Mouse (Mus musculus): ENCODE data around the gene Nlrp3. TPM values are rescaled to one million over a fixed set of nuclear protein-coding genes. Genes with fewer than 3 reads are reported as not detected.

The Nlrp3 gene
- 0.93 TPM for polyA plus RNA-seq (2014; fragmentation: Illumina TruSeq; extraction: RNeasy Lipid Tissue Mini Kit (QIAGEN cat#74804); ENCODE audit: insufficient read depth, low read depth, low replicate concordance)

GRCm38 (mm10) chr11:59541324-59541723 lies at the start of gene Nlrp3:
Gene Nlrp3, plus strand, starts transcription at chr11:59541568.

DNA sequence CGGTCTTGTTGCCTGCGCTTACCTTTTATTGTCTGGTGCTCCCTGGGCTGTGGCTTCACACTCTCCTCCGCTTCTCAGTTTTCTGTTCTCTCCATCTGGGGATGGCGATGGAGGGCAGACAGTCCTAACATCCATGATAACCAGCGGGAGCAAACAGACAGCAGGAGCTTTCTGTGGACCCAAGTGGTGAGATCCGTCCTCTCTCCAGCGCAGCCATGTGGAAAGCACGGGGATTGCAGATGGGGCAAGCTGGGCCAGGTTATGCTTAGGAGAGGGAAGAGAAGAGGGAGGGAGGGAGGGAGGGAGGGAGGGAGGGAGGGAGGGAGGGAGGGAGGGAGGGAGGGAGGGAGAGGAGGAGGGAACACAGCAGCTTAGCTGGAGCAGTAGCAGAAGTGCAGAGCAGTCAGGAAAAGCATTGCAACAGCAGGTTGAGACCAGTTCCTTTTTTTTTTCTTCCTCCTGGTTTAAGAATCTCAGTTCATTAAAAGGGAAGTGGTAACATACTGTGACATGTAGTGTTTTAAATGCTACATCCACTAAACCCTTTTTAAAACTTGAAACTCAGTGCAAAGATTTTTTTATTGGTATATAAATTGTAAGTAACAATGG lies 14.8 kb upstream of the Nlrp3 start, which contains the start of gene Zkscan17:
Gene Zkscan17, minus strand, starts transcription at position 280 of the 609 bp plus-strand sequence.

GRCm38 (mm10) chr11:59576135-59576534 lies 34.8 kb downstream of the Nlrp3 start, which contains the start of gene Olfr222:
Gene Olfr222, minus strand, starts transcription at chr11:59576235.

GRCm38 (mm10) chr11:59593189-59593588 lies 51.8 kb downstream of the Nlrp3 start, which contains the start of gene Olfr223:
Gene Olfr223, minus strand, starts transcription at chr11:59593289.

Other genes starting within 250 kb of the Nlrp3 start
- 3.9 TPM for gene Wnt9a, start 234.6 kb upstream of the Nlrp3 start, polyA plus RNA-seq (2014; fragmentation: Illumina TruSeq; extraction: RNeasy Lipid Tissue Mini Kit (QIAGEN cat#74804); ENCODE audit: insufficient read depth, low read depth, low replicate concordance)
- not detected for gene Prss38, start 165.9 kb upstream of the Nlrp3 start, polyA plus RNA-seq (2014; fragmentation: Illumina TruSeq; extraction: RNeasy Lipid Tissue Mini Kit (QIAGEN cat#74804); ENCODE audit: insufficient read depth, low read depth, low replicate concordance)
- 3.5 TPM for gene Jmjd4, start 91.5 kb upstream of the Nlrp3 start, polyA plus RNA-seq (2014; fragmentation: Illumina TruSeq; extraction: RNeasy Lipid Tissue Mini Kit (QIAGEN cat#74804); ENCODE audit: insufficient read depth, low read depth, low replicate concordance)
- 25.7 TPM for gene Snap47, start 90.4 kb upstream of the Nlrp3 start, polyA plus RNA-seq (2014; fragmentation: Illumina TruSeq; extraction: RNeasy Lipid Tissue Mini Kit (QIAGEN cat#74804); ENCODE audit: insufficient read depth, low read depth, low replicate concordance)
- gene Zfp867, start 69.1 kb upstream of the Nlrp3 start, polyA plus RNA-seq (2014; fragmentation: Illumina TruSeq; extraction: RNeasy Lipid Tissue Mini Kit (QIAGEN cat#74804); ENCODE audit: insufficient read depth, low read depth, low replicate concordance), result 3.1 TPM
- gene Zkscan17, start 14.8 kb upstream of the Nlrp3 start, polyA plus RNA-seq (2014; fragmentation: Illumina TruSeq; extraction: RNeasy Lipid Tissue Mini Kit (QIAGEN cat#74804); ENCODE audit: insufficient read depth, low read depth, low replicate concordance), result 8.4 TPM
- gene Olfr222, start 34.7 kb downstream of the Nlrp3 start, polyA plus RNA-seq (2014; fragmentation: Illumina TruSeq; extraction: RNeasy Lipid Tissue Mini Kit (QIAGEN cat#74804); ENCODE audit: insufficient read depth, low read depth, low replicate concordance), result not detected
- not detected for gene Olfr223, start 51.7 kb downstream of the Nlrp3 start, polyA plus RNA-seq (2014; fragmentation: Illumina TruSeq; extraction: RNeasy Lipid Tissue Mini Kit (QIAGEN cat#74804); ENCODE audit: insufficient read depth, low read depth, low replicate concordance)
- 166 TPM for gene Mprip, start 119.7 kb downstream of the Nlrp3 start, polyA plus RNA-seq (2014; fragmentation: Illumina TruSeq; extraction: RNeasy Lipid Tissue Mini Kit (QIAGEN cat#74804); ENCODE audit: insufficient read depth, low read depth, low replicate concordance)
- 0.27 TPM for gene Pld6, start 246.1 kb downstream of the Nlrp3 start, polyA plus RNA-seq (2014; fragmentation: Illumina TruSeq; extraction: RNeasy Lipid Tissue Mini Kit (QIAGEN cat#74804); ENCODE audit: insufficient read depth, low read depth, low replicate concordance)